Mouse (Mus musculus) heart, embryonic 16.5 days (tissue): ENCODE data around the gene Morn4. TPM values are rescaled to one million over a fixed set of nuclear protein-coding genes. Genes with fewer than 3 reads are reported as not detected.
A peak's percentile ranks its signal among the peaks of the same experiment; 100 is the strongest.

Experiments
- ATAC-seq: fragments of 200-750 bp; cut with Nextera tagmentation; replicated peaks from 2 replicates; pipeline ENCODE4 v1.8.0; 2017; ENCODE audit warnings: moderate number of reproducible peaks; ENCODE audit not compliant: insufficient read depth, low FRiP score; ENCODE audit errors: extremely low read depth
- H3K27ac ChIP-seq: fragments of 300-500 bp; sonication (generic); 2 replicates; pipeline ENCODE4 v1.5.1; 2014; ENCODE audit warnings: mild to moderate bottlenecking, low read length, control low read depth, moderate library complexity
- H3K27me3 ChIP-seq: fragments of 300-500 bp; sonication (generic); 2 replicates; pipeline ENCODE4 v1.6.1; 2014; ENCODE audit warnings: low read length, mixed read lengths; ENCODE audit not compliant: control insufficient read depth, insufficient read depth
- H3K36me3 ChIP-seq: fragments of 300-500 bp; sonication (generic); 2 replicates; pipeline ENCODE4 v1.6.1; 2014; ENCODE audit not compliant: control insufficient read depth, insufficient read depth
- H3K4me1 ChIP-seq: fragments of 300-500 bp; sonication (generic); 2 replicates; pipeline ENCODE4 v1.6.1; 2014; ENCODE audit warnings: low read length, mixed read lengths; ENCODE audit not compliant: control insufficient read depth, insufficient read depth
- H3K4me2 ChIP-seq: fragments of 300-500 bp; sonication (generic); 2 replicates; pipeline ENCODE4 v1.6.1; 2014; ENCODE audit warnings: low read depth, mild to moderate bottlenecking, control low read depth, low read length
- H3K4me3 ChIP-seq: fragments of 300-500 bp; sonication (generic); 2 replicates; pipeline ENCODE4 v1.5.1; 2014; ENCODE audit warnings: mild to moderate bottlenecking, control low read depth, low read length
- H3K9ac ChIP-seq: fragments of 300-500 bp; sonication (generic); 2 replicates; pipeline ENCODE4 v1.6.1; 2014; ENCODE audit warnings: low read length, control low read depth
- H3K9me3 ChIP-seq: fragments of 300-500 bp; sonication (generic); replicated peaks from 2 replicates; pipeline ENCODE4 v1.6.1; 2016; ENCODE audit warnings: low read length; ENCODE audit not compliant: control insufficient read depth
- WGBS: fragments of 180-500 bp; shearing (Covaris S2); extraction: QIAGEN DNeasy Blood & Tissue Kit; methylation state at CpG from one replicate; pipeline ENCODE4 v1.1.7; 2014; 5-methylcytosine and 5-hydroxymethylcytosine counted together
- polyA plus RNA-seq: library from polyadenylated mRNA; unstranded; fragments of >200 nt; fragmentation: Nextera tagmentation; extraction: Ambion mirVana; gene quantifications from 2 replicates; pipeline ENCODE4 v1.2.1, GENCODE M21; 2015

The Morn4 gene
- polyA plus RNA-seq, 1 experiment from 2014 or later, result 9.1 TPM

GRCm38 (mm10) chr19:42037167-42037702, 48.9 kb downstream of the Morn4 start:
- H3K36me3 ChIP-seq, result peaks cover 3% of the 10 kb centered on the region; the same call in 1 of the 2 replicates
- no peak for ATAC-seq
- H3K4me1 ChIP-seq, result peaks cover 12% of the 10 kb centered on the region
- H3K27ac ChIP-seq, result no peak overlapping the region
- H3K9ac ChIP-seq, result no peak overlapping the region
- H3K4me2 ChIP-seq, result no peak overlapping the region
- H3K4me3 ChIP-seq, result no peak overlapping the region
- H3K27me3 ChIP-seq, result no peaks in the 10 kb centered on the region
- 47% methylated on average over 11 of the region's 11 CpGs for WGBS
- no peaks in the 10 kb centered on the region for H3K9me3 ChIP-seq

- WGBS, result 61% methylated on average over 3 of the region's 3 CpGs
- no peak for ATAC-seq
- H3K4me1 ChIP-seq, result peaks cover 12% of the 10 kb centered on the region
Measured at GRCm38 (mm10) chr19:42036357-42036756, 49.8 kb downstream of the Morn4 start.

GRCm38 (mm10) chr19:42035456-42036248, 50.5 kb downstream of the Morn4 start, which contains the start of gene Ankrd2:
Gene Ankrd2 (plus strand): TSS chr19:42036000.
- Histone ChIP-seq H3K4me3 (no peak within 1 kb of the TSS), H3K9ac (no peak within 1 kb of the TSS), H3K4me2 (no peak within 1 kb of the TSS), H3K4me1 (peaks cover 12% of the 10 kb centered on the region), H3K9me3 (no peaks in the 10 kb centered on the region), H3K36me3 (peaks cover 3% of the 10 kb centered on the region; the same call in 1 of the 2 replicates), H3K27me3 (no peaks in the 10 kb centered on the region), H3K27ac (no peak within 1 kb of the TSS)
- 62% methylated on average over 19 of the region's 19 CpGs for WGBS
- peak; percentile 57 for ATAC-seq

More at GRCm38 (mm10) chr19:42036357-42036756, 49.8 kb downstream of the Morn4 start:
- Histone ChIP-seq H3K9ac (no peak overlapping the region), H3K4me3 (no peak overlapping the region), H3K27ac (no peak overlapping the region), H3K27me3 (no peaks in the 10 kb centered on the region), H3K4me2 (no peak overlapping the region), H3K9me3 (no peaks in the 10 kb centered on the region), H3K36me3 (peaks cover 3% of the 10 kb centered on the region; the same call in 1 of the 2 replicates)

- H3K27ac ChIP-seq, result no peak overlapping the region
- H3K9ac ChIP-seq, result no peak overlapping the region
- 0 out of 2 replicates have a peak, but pooled peaks have one; percentile 15 for ATAC-seq
- H3K4me1 ChIP-seq, result peaks cover 12% of the 10 kb centered on the region
- peaks cover 3% of the 10 kb centered on the region; the same call in 1 of the 2 replicates for H3K36me3 ChIP-seq
- WGBS, result 50% methylated on average over 11 of the region's 11 CpGs
- no peaks in the 10 kb centered on the region for H3K9me3 ChIP-seq
- no peak overlapping the region for H3K4me2 ChIP-seq
- H3K4me3 ChIP-seq, result no peak overlapping the region
- no peaks in the 10 kb centered on the region for H3K27me3 ChIP-seq
Measured at GRCm38 (mm10) chr19:42034881-42035455, 51.2 kb downstream of the Morn4 start.

GRCm38 (mm10) chr19:42034146-42034775, 51.9 kb downstream of the Morn4 start:
- no peak for ATAC-seq
- Histone ChIP-seq H3K4me3 (no peak overlapping the region), H3K9me3 (no peaks in the 10 kb centered on the region), H3K9ac (no peak overlapping the region), H3K36me3 (peaks cover 3% of the 10 kb centered on the region; the same call in 1 of the 2 replicates), H3K4me2 (no peak overlapping the region), H3K4me1 (peaks cover 12% of the 10 kb centered on the region), H3K27me3 (no peaks in the 10 kb centered on the region), H3K27ac (no peak overlapping the region)
- 62% methylated on average over 9 of the region's 9 CpGs for WGBS

GRCm38 (mm10) chr19:42033611-42034010, 52.5 kb downstream of the Morn4 start:
- no peaks in the 10 kb centered on the region for H3K27me3 ChIP-seq
- no peak overlapping the region for H3K27ac ChIP-seq
- H3K9ac ChIP-seq, result no peak overlapping the region
- H3K4me2 ChIP-seq, result no peak overlapping the region
- no peak for ATAC-seq
- 84% methylated on average over 14 of the region's 14 CpGs for WGBS
- H3K9me3 ChIP-seq, result no peaks in the 10 kb centered on the region
- H3K36me3 ChIP-seq, result peaks cover 3% of the 10 kb centered on the region; the same call in 1 of the 2 replicates
- H3K4me3 ChIP-seq, result no peak overlapping the region
- H3K4me1 ChIP-seq, result peaks cover 12% of the 10 kb centered on the region

- Histone ChIP-seq H3K27ac (no peak overlapping the region), H3K4me2 (no peak overlapping the region), H3K4me1 (peaks cover 12% of the 10 kb centered on the region), H3K4me3 (no peak overlapping the region), H3K27me3 (no peaks in the 10 kb centered on the region), H3K9me3 (no peaks in the 10 kb centered on the region), H3K36me3 (peaks cover 3% of the 10 kb centered on the region; the same call in 1 of the 2 replicates), H3K9ac (no peak overlapping the region)
- no peak for ATAC-seq
- WGBS, result 79% methylated on average over 5 of the region's 5 CpGs
Measured at GRCm38 (mm10) chr19:42031112-42031511, 55.0 kb downstream of the Morn4 start.

GRCm38 (mm10) chr19:42026158-42026557, 60.0 kb downstream of the Morn4 start:
- WGBS, result 2% methylated on average over 5 of the region's 5 CpGs
- peak; percentile 67; the same call in 1 of the 2 replicates for ATAC-seq

More at GRCm38 (mm10) chr19:42026158-42026557, 60.0 kb downstream of the Morn4 start:
- no peak overlapping the region for H3K27ac ChIP-seq
- peaks cover 16% of the 10 kb centered on the region for H3K4me1 ChIP-seq
- H3K9me3 ChIP-seq, result no peaks in the 10 kb centered on the region
- no peaks in the 10 kb centered on the region for H3K36me3 ChIP-seq
- no peaks in the 10 kb centered on the region for H3K27me3 ChIP-seq
- no peak overlapping the region for H3K4me3 ChIP-seq
- H3K9ac ChIP-seq, result no peak overlapping the region
- H3K4me2 ChIP-seq, result no peak overlapping the region
